Mouse (Mus musculus) limb, embryonic 10.5 days (tissue): Measurements from ENCODE around the gene Cdkn1a. TPM values are rescaled to one million over a fixed set of nuclear protein-coding genes. Genes with fewer than 3 reads are reported as not detected.
A peak's percentile ranks its signal among the peaks of the same experiment; 100 is the strongest.
"Not testable (repeated sequence)": the region's sequence is repeated elsewhere in the genome, so short reads cannot be mapped to it uniquely, and the experiment has no call there.

Experiments
- DNase-seq: peaks from one replicate; pipeline ENCODE4 v3.0.0-alpha.2; 2017; ENCODE audit warnings: low spot score
- H3K27ac ChIP-seq: fragments of 300-500 bp; sonication (generic); 2 replicates; pipeline ENCODE4 v1.5.1; 2016; ENCODE audit warnings: mild to moderate bottlenecking
- H3K27me3 ChIP-seq: fragments of 300-500 bp; sonication (generic); 2 replicates; pipeline ENCODE4 v1.6.1; 2016; ENCODE audit warnings: low read depth, mild to moderate bottlenecking; ENCODE audit not compliant: poor library complexity, severe bottlenecking
- H3K36me3 ChIP-seq: fragments of 300-500 bp; sonication (generic); 2 replicates; pipeline ENCODE4 v1.6.1; 2016; ENCODE audit warnings: mild to moderate bottlenecking, moderate library complexity
- H3K4me1 ChIP-seq: fragments of 300-500 bp; sonication (generic); 2 replicates; pipeline ENCODE4 v1.6.1; 2016
- H3K4me3 ChIP-seq: fragments of 300-500 bp; sonication (generic); 2 replicates; pipeline ENCODE4 v1.5.1; 2016; ENCODE audit warnings: mild to moderate bottlenecking, moderate library complexity
- H3K9me3 ChIP-seq: fragments of 300-500 bp; sonication (generic); replicated peaks from 2 replicates; pipeline ENCODE4 v1.6.1; 2016; ENCODE audit warnings: mild to moderate bottlenecking
- WGBS: fragments of 180-500 bp; shearing (Covaris S2); methylation state at CpG from one replicate; pipeline ENCODE4 v1.1.7; 2016; 5-methylcytosine and 5-hydroxymethylcytosine counted together
- polyA plus RNA-seq: library from polyadenylated mRNA; unstranded; fragments of >200 nt; fragmentation: Nextera tagmentation; extraction: Ambion mirVana; gene quantifications from 2 replicates; pipeline ENCODE4 v1.2.1, GENCODE M21; 2016

Cdkn1a gene
- polyA plus RNA-seq, 1 experiment from 2014 or later = 28.8 TPM

DNA sequence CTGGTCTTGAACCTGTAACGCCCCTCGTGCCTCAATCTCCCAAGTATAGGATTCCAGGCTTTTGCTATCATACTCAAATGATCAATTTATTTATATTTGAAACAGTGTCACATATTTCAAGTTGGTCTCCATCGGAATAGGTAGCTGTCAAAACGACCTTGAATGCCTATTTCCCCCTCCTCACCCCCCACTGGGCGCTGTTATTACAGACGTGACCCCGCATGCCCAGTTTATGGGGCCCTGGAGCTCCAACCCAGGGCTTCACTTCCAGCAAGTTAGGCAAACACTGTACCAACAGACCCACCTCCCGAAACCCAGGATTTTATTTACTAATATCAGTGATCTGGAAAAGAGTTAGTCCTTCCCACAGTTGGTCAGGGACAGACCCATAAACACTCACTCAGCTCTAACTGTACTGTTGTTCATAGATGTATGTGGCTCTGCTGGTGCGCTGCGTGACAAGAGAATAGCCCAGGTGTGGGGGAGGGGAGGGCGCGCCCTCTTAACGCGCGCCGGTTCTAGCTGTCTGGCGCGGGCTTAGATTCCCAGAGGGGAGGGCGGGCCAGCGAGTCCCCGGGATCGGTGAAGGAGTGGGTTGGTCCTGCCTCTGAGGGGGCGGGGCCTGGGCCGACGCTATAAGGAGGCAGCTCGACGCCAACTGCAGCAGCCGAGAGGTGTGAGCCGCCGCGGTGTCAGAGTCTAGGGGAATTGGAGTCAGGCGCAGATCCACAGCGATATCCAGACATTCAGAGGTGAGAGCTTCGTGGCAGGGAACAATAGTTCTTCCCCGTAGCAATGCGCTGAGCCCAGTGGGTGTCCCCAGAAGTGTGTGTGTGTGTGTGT is 2.6 kb downstream of the Cdkn1a start:
- Histone ChIP-seq H3K27me3 (peaks cover 57% of the 10 kb centered on the region), H3K36me3 (0 out of 2 replicates have a peak, but pooled peaks cover 2% of the 10 kb centered on the region), H3K4me1 (peaks cover 27% of the 10 kb centered on the region), H3K4me3 (peak overlapping the region; percentile 57), H3K27ac (0 out of 2 replicates have a peak overlapping the region, but pooled peaks have one; percentile 82), H3K9me3 (no peaks in the 10 kb centered on the region)
- WGBS = 8% methylated on average over 36 of the region's 36 CpGs
- peak; percentile 84 for DNase-seq

DNA sequence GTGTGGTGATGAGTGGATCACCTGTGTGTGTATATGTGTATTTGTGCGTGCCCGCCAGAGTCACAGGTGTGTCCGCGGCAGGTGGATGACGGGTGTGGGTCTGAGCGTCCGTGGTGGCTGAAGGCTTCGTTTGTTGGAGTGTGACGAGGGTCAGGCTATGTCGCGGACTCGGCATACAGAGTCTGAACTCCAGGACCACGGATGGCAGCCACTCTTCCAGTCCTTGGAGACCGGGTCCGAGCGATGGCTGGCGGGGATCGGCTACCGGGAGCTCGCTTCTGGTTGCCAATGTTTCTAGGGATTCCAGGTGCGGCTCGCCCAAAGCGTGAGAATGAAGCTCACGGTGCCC is 3.2 kb downstream of the Cdkn1a start:
- Histone ChIP-seq H3K27ac (peak overlapping the region; percentile 82), H3K36me3 (peaks cover 6% of the 10 kb centered on the region; the same call in 1 of the 2 replicates), H3K9me3 (no peaks in the 10 kb centered on the region), H3K4me1 (peaks cover 27% of the 10 kb centered on the region), H3K4me3 (peak overlapping the region; percentile 57), H3K27me3 (peaks cover 57% of the 10 kb centered on the region)
- WGBS = 1% methylated on average over 24 of the region's 24 CpGs
- peak; percentile 60 for DNase-seq

DNA sequence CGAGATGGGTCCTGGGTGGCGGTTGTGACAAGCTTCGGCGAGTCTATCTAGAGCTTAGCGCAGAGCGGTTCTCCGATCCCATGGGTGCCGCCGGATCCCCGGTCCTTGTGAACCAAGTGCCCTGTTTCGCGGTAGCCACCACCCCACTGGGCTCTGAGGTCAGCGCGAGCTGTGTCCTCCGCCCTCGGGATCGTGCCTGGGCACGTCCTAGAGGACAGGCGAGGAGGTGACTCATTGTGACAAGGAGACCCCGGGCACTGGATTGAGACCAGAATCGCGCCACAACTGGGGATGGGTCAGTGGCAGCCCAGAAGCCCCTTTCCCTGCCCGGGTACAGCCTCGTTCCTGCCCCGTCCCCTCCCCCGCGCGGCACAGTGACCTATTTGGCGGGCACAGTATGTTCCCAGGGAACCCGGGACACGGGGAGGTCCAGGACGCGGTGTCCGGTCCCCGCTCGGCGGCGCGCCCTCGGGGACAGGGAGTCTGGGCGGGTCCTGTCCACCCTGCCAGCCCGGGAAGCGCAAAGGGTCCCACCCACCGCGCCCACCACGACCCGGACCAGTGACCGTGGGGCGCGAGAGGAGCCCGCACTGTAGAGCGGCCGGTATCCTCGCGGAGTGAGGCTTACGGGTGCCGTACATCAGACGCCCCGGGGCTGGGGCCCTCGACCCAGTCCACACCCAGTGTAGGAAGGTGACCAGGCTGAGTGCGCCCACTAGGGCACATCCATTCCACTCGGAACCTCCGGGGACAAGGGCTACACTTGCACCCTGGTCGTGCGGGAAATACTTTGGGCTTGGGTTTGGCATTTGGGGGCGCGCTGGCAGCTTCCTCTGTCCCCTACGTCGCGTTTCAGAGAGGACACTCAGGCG is 3.8 kb downstream of the Cdkn1a start:
- Histone ChIP-seq H3K4me1 (peaks cover 27% of the 10 kb centered on the region), H3K36me3 (peaks cover 9% of the 10 kb centered on the region; the same call in 1 of the 2 replicates), H3K27me3 (peaks cover 57% of the 10 kb centered on the region), H3K4me3 (peak overlapping the region; percentile 57), H3K9me3 (no peaks in the 10 kb centered on the region), H3K27ac (peak overlapping the region; percentile 82)
- WGBS = 1% methylated on average over 71 of the region's 71 CpGs
- peak; percentile 65 for DNase-seq

DNA sequence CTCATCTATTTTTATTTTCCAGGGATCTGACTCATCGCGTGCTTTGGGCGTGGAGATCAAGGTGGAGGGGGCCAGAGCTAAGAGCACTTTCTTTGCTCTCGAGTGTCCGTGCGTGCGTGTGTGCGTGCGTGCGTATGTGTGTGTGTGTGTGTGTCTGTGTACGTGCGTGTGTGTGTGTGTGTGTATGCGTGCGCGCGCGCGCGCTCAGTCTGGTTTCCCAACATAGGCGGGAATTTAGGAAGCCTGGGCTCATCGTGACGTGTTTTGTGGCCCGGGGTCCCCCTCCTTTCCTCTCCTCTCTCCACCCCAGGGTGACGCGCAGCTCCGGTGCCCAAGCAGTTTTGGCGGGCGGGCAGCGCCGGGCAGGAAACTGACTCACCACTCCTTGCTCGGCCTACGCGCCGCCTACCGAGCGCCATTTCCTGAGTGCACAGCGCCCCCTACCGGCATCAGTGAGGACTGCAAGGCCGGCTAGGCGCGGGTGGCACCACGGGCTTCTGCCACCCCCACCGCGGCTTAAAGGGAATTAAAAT is 4.5 kb downstream of the Cdkn1a start:
- peak; percentile 97 for DNase-seq
- Histone ChIP-seq H3K9me3 (no peaks in the 10 kb centered on the region), H3K27ac (peak overlapping the region; percentile 82), H3K4me3 (peak overlapping the region; percentile 57), H3K36me3 (peaks cover 12% of the 10 kb centered on the region; the same call in 1 of the 2 replicates), H3K27me3 (peaks cover 57% of the 10 kb centered on the region), H3K4me1 (peaks cover 27% of the 10 kb centered on the region)
- under 1% methylated on average over 44 of the region's 44 CpGs for whole genome bisulfite sequencing

DNA sequence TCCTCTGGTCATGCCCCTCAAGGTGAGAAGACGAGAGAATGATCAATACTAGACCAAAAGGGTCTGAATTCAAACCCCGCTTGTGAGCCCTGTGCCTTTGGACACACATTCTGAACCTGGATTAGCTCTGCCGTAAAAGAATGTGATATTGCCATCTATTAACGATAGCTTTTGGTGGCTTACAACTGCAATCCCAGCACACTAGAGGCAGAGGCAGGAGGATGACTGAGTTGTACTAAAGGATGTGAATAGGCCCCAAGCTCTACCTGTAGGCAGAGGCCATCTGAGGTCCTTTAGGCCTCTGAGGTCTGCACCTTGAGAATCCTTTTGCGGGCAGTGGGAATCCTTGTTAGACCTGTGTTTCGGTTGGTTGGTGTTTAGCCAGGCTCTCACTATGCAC is 5.5 kb downstream of the Cdkn1a start:
- 91% methylated on average over 6 of the region's 6 CpGs for WGBS
- no peaks in the 10 kb centered on the region for H3K9me3 ChIP-seq
- no peak overlapping the region for H3K27ac ChIP-seq
- no peak for DNase-seq
- peaks cover 48% of the 10 kb centered on the region for H3K27me3 ChIP-seq
- peaks cover 13% of the 10 kb centered on the region; the same call in 1 of the 2 replicates for H3K36me3 ChIP-seq
- no peak overlapping the region for H3K4me3 ChIP-seq
- H3K4me1 ChIP-seq = peaks cover 27% of the 10 kb centered on the region

DNA sequence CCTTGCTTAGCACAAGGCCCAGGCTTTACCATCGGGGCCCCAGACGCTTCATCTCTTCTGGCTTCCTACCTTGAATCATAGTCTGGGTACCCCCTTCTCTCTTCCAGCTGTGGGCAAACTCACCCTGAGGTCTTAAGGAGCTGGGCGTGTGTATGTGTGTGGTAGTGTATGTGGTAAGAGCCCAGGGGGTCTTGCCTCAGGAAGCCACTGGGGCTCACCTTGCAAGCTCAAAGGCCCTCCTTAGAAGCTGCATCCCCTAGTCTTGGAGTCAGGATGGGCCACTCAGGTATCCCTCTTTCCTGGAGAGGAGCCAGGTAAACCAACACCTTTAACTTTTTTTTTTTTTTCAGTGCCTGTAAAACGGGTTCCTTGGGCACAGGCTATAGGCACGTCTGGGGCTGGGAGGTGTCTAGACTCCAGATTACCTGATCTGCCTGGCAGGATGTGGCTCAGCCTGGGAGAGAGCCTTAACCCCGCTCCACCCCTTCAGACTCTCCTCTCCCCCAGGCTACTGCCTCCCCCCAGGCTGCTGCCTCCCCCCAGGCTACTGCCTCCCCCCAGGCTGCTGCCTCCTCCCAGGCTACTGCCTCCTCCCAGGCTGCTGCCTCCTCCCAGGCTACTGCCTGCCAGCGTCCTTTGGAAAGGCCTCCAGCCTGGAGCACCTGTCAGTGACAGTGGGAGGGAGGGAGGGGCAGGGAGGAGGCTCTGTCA is 6.2 kb downstream of the Cdkn1a start:
- H3K4me1 ChIP-seq = peaks cover 27% of the 10 kb centered on the region
- no peak overlapping the region for H3K4me3 ChIP-seq
- WGBS = 77% methylated on average over 7 of the region's 7 CpGs
- H3K9me3 ChIP-seq = no peaks in the 10 kb centered on the region
- H3K27ac ChIP-seq = no peak overlapping the region
- DNase-seq = no peak
- peaks cover 41% of the 10 kb centered on the region for H3K27me3 ChIP-seq
- peaks cover 13% of the 10 kb centered on the region; the same call in 1 of the 2 replicates for H3K36me3 ChIP-seq

DNA sequence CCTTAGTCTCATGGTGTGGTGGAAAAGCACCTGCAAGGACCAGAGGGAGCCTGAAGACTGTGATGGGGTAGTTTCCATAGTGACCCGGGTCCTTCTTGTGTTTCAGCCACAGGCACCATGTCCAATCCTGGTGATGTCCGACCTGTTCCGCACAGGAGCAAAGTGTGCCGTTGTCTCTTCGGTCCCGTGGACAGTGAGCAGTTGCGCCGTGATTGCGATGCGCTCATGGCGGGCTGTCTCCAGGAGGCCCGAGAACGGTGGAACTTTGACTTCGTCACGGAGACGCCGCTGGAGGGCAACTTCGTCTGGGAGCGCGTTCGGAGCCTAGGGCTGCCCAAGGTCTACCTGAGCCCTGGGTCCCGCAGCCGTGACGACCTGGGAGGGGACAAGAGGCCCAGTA is 7.5 kb downstream of the Cdkn1a start:
- H3K27ac ChIP-seq = no peak overlapping the region

DNA sequence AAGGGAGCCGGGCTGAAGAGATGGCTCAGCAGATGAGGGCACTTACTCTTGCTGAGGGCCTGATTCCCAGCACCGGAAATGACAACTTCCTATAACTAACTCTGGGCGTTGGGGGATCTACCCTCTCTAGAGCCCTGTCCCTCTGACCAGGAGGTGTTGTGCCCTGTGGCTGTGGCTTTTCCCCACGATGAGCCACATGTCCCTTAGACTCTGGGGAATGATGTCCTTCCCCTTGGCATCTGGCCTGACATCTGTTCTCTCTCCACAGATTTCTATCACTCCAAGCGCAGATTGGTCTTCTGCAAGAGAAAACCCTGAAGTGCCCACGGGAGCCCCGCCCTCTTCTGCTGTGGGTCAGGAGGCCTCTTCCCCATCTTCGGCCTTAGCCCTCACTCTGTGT is 8.3 kb downstream of the Cdkn1a start:
- Histone ChIP-seq H3K4me1 (peaks cover 16% of the 10 kb centered on the region), H3K4me3 (no peak overlapping the region), H3K27ac (no peak overlapping the region), H3K27me3 (peaks cover 20% of the 10 kb centered on the region), H3K9me3 (peaks cover 2% of the 10 kb centered on the region; the same call in 1 of the 2 replicates), H3K36me3 (peaks cover 13% of the 10 kb centered on the region; the same call in 1 of the 2 replicates)
- WGBS = 90% methylated on average over 8 of the region's 8 CpGs
- no peak for DNase-seq

More for the DNA sequence above, 7.5 kb downstream of the Cdkn1a start:
- H3K36me3 ChIP-seq = peaks cover 13% of the 10 kb centered on the region; the same call in 1 of the 2 replicates
- H3K9me3 ChIP-seq = no peaks in the 10 kb centered on the region
- WGBS = 97% methylated on average over 24 of the region's 24 CpGs
- H3K4me3 ChIP-seq = no peak overlapping the region
- peaks cover 24% of the 10 kb centered on the region for H3K4me1 ChIP-seq
- no peak for DNase-seq
- peaks cover 28% of the 10 kb centered on the region for H3K27me3 ChIP-seq

DNA sequence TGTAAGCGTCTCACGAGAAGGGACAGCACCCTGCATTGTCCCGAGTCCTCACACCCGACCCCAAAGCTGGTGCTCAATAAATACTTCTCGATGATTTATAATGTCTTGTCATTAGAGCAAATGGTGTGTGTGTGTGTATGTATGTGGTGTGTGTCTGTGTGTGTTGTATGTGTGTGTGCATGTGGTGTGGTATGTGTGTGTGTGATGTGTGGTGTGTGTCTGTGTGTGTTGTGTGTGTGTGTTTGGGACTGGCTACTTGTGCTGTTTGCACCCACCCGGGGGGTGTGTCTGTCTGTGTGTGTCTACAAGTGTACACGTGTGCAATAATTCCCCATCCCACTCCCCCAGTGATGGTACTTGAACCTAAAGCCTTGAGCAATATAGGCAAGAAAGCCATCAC is 9.9 kb downstream of the Cdkn1a start:
- WGBS = 93% methylated on average over 7 of the region's 7 CpGs

DNA sequence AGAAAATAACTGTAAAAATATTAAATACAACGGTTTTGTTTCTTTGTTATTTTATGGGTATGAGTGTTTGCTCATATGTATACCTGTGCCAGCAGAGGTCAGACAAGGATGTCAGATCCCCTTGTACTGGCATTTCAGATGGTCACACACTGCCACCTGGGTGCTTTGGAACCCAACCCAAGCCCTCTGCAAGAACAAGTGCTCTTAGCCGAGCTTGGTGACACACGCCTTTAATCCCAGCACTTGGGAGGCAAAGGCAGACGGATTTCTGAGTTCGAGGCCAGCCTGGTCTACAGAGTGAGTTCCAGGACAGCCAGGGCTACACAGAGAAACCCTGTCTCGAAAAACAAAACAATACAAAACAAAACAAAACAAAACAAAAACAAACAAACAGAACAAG is 19.6 kb downstream of the Cdkn1a start:
- H3K4me3 ChIP-seq, H3K27me3 ChIP-seq, H3K36me3 ChIP-seq, H3K27ac ChIP-seq, DNase-seq, H3K4me1 ChIP-seq, H3K9me3 ChIP-seq: not testable (repeated sequence)
- WGBS = 89% methylated on average over 6 of the region's 6 CpGs

More for the DNA sequence above, 9.9 kb downstream of the Cdkn1a start:
- Histone ChIP-seq H3K4me3 (no peak overlapping the region), H3K27ac (no peak overlapping the region), H3K27me3 (peaks cover 8% of the 10 kb centered on the region; the same call in 1 of the 2 replicates), H3K4me1 (peaks cover under 1% of the 10 kb centered on the region; the same call in 1 of the 2 replicates), H3K9me3 (peaks cover 5% of the 10 kb centered on the region; the same call in 1 of the 2 replicates), H3K36me3 (peaks cover 13% of the 10 kb centered on the region; the same call in 1 of the 2 replicates)
- DNase-seq = no peak

DNA sequence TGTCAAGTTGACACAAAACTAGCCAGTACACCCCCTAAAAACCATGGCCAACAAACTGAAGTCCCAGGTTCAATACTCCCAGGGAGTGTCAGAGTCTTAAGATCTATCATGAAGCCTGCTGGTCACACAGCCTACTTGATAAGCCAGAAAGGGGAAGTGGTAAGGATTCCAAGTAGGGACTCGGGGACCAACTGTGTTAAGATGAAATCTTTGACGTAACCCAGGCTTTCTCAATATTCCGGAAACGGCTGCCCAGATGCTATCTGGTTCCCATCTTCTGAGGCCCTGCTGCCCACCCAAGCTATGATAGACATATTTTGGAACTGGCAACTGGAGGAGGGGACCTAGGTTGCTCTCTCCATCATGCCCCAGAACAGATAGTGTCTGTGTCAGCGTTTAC is 20.6 kb downstream of the Cdkn1a start:
- Histone ChIP-seq H3K4me3 (no peak overlapping the region), H3K36me3 (no peaks in the 10 kb centered on the region), H3K27me3 (no peaks in the 10 kb centered on the region), H3K4me1 (no peaks in the 10 kb centered on the region), H3K9me3 (no peaks in the 10 kb centered on the region), H3K27ac (no peak overlapping the region)
- DNase-seq = no peak
- WGBS = 87% methylated on average over 5 of the region's 5 CpGs
